Mouse (Mus musculus) CH12.LX (cell line): Measurements from ENCODE around the gene Trappc10. TPM values are rescaled to one million over a fixed set of nuclear protein-coding genes. Genes with fewer than 3 reads are reported as not detected.

ENCODE experiments used
- DNase-seq: peaks from one replicate; pipeline ENCODE4 v3.0.0-alpha.2; 2013; ENCODE audit errors: extremely low read depth
- H3K27ac ChIP-seq: 2 replicates; pipeline ENCODE4 v1.5.1; 2012; ENCODE audit warnings: low read depth, mild to moderate bottlenecking, control low read depth, moderate library complexity; ENCODE audit not compliant: insufficient read depth
- H3K27me3 ChIP-seq: replicated peaks from 2 replicates; pipeline ENCODE3; 2012; ENCODE audit warnings: inconsistent platforms
- H3K36me3 ChIP-seq, 2 experiments: replicated peaks in 1 of 2; 2 replicates each; pipeline versions ENCODE3 to v1.6.1; 2012; ENCODE audit warnings: inconsistent platforms in 1 of 2, low read length in 1 of 2, mild to moderate bottlenecking in 1 of 2, mixed read lengths in 1 of 2, moderate library complexity in 1 of 2; ENCODE audit not compliant: control insufficient read depth in 1 of 2, insufficient read depth in 1 of 2
- H3K4me1 ChIP-seq, 2 experiments: 2 replicates each; pipeline ENCODE4 v1.6.1; 2012; ENCODE audit warnings: inconsistent platforms in 1 of 2, moderate library complexity in 1 of 2; ENCODE audit not compliant: insufficient read depth in 2 of 2, control insufficient read depth in 1 of 2
- H3K4me2 ChIP-seq: 2 replicates; pipeline ENCODE4 v1.6.1; 2012; ENCODE audit warnings: low read depth, mild to moderate bottlenecking, control low read depth; ENCODE audit not compliant: poor library complexity, insufficient read depth, severe bottlenecking
- H3K4me3 ChIP-seq, 3 experiments: fragments of 150-350 bp in 1 of 3; sonication (generic) in 1 of 3; replicated peaks in 1 of 3; 2 replicates each; pipeline versions ENCODE3 to v1.5.1; 2011 to 2012; ENCODE audit warnings: low read depth in 2 of 3, low read length in 2 of 3, mild to moderate bottlenecking in 2 of 3, moderate library complexity in 2 of 3, control low read depth in 1 of 3, improper control_type of control experiment in 1 of 3, inconsistent platforms in 1 of 3, mixed read lengths in 1 of 3; ENCODE audit not compliant: poor library complexity in 1 of 3
- H3K79me2 ChIP-seq: replicated peaks from 2 replicates; pipeline ENCODE4 v1.6.1; 2012; ENCODE audit warnings: mild to moderate bottlenecking, moderate library complexity; ENCODE audit not compliant: control insufficient read depth, poor library complexity, insufficient read depth, severe bottlenecking; ENCODE audit errors: extremely low read depth
- H3K9ac ChIP-seq: 2 replicates; pipeline ENCODE4 v1.6.1; 2012; ENCODE audit warnings: low read depth, mild to moderate bottlenecking, control low read depth, moderate library complexity; ENCODE audit not compliant: insufficient read depth
- H3K9me3 ChIP-seq: replicated peaks from 2 replicates; pipeline ENCODE3; 2012; ENCODE audit warnings: low read length, inconsistent platforms, mixed read lengths
- BHLHE40 ChIP-seq: IDR thresholded peaks from 2 replicates; pipeline ENCODE4 v1.6.1; 2011; ENCODE audit warnings: mild to moderate bottlenecking, low read depth, low read length, improper control_type of control experiment
- CHD2 ChIP-seq: IDR thresholded peaks from 2 replicates; pipeline ENCODE4 v1.6.1; 2011; ENCODE audit warnings: low read length, improper control_type of control experiment
- ELF1 ChIP-seq: IDR thresholded peaks from 2 replicates; pipeline ENCODE4 v1.6.1; 2014; ENCODE audit warnings: low read depth, mild to moderate bottlenecking, inconsistent platforms, low read length, improper control_type of control experiment
- IRF4 ChIP-seq: IDR thresholded peaks from 2 replicates; pipeline ENCODE4 v1.6.1; 2014; ENCODE audit warnings: low read depth, mild to moderate bottlenecking, inconsistent platforms, low read length, improper control_type of control experiment
- MAX ChIP-seq: IDR thresholded peaks from 2 replicates; pipeline ENCODE4 v1.6.1; 2011; ENCODE audit warnings: low read length, improper control_type of control experiment
- MAZ ChIP-seq: IDR thresholded peaks from 2 replicates; pipeline ENCODE4 v1.6.1; 2012; ENCODE audit warnings: low read depth, mild to moderate bottlenecking, inconsistent platforms, low read length, improper control_type of control experiment, moderate library complexity
- MXI1 ChIP-seq: IDR thresholded peaks from 2 replicates; pipeline ENCODE4 v1.6.1; 2011; ENCODE audit warnings: mild to moderate bottlenecking, low read depth, low read length, improper control_type of control experiment
- POLR2AphosphoS2 ChIP-seq: IDR thresholded peaks from 2 replicates; pipeline ENCODE4 v1.6.1; 2011; ENCODE audit warnings: low read depth, low read length, improper control_type of control experiment
- RAD21 ChIP-seq: IDR thresholded peaks from 2 replicates; pipeline ENCODE4 v1.6.1; 2011; ENCODE audit warnings: low read depth, mild to moderate bottlenecking, low read length, improper control_type of control experiment, moderate library complexity
- USF1 ChIP-seq: IDR thresholded peaks from 2 replicates; pipeline ENCODE4 v1.6.1; 2014; ENCODE audit warnings: low read depth, mild to moderate bottlenecking, inconsistent platforms, low read length, improper control_type of control experiment
- ZMIZ1 ChIP-seq: IDR thresholded peaks from 2 replicates; pipeline ENCODE4 v1.6.1; 2012; ENCODE audit warnings: low read depth, mild to moderate bottlenecking, inconsistent platforms, low read length, improper control_type of control experiment
- ZNF384 ChIP-seq: IDR thresholded peaks from 2 replicates; pipeline ENCODE4 v1.6.1; 2012; ENCODE audit warnings: low read depth, low read length, improper control_type of control experiment, inconsistent platforms
- dilution Hi-C: fragments of 300-500 bp; cut with MboI; formaldehyde crosslinking; loops from 2 replicates; pipeline ENCODE4 v1.14.3; 2020; ENCODE audit warnings: low sequenced_read_pairs; ENCODE audit not compliant: extremely low pct_unique_long_range_greater_than_20kb, extremely low pct_ligation_motif_present
- in situ Hi-C: fragments of 300-500 bp; cut with MboI; formaldehyde crosslinking; loops from 3 replicates; pipeline ENCODE4 v1.14.3; 2019; ENCODE audit warnings: low sequenced_read_pairs, low pct_ligation_motif_present, low pct_unique_long_range_greater_than_20kb, mixed read lengths
- polyA plus RNA-seq: library from polyadenylated mRNA; unstranded; fragments of >175 nt; gene quantifications from 2 replicates; pipeline ENCODE4 v1.2.1, GENCODE M21; 2012; ENCODE audit warnings: low read depth; ENCODE audit not compliant: insufficient read length
- total RNA-seq, 2 experiments: library from RNA; depleted of rRNA; stranded (reverse); fragments of 300-350 nt in 1 of 2; fragments of >200 nt in 1 of 2; gene quantifications; 2 replicates each; pipeline ENCODE4 v1.2.3; 2012 to 2014

Trappc10 gene
- total and polyA plus RNA-seq, 3 experiments: 22.1 to 26.7 (median 26.5) TPM

- no peak overlapping the region for H3K4me2 ChIP-seq
- H3K27ac ChIP-seq: no peak overlapping the region
- peaks cover 12% of the 10 kb centered on the region for H3K27me3 ChIP-seq
- H3K9ac ChIP-seq: no peak overlapping the region
- dilution Hi-C loops (no loop called here), in situ Hi-C loops (no loop called here)
- H3K9me3 ChIP-seq: no peaks in the 10 kb centered on the region
- peaks cover 34 to 40% of the 10 kb centered on the region in 2 experiments for H3K4me1 ChIP-seq
- H3K36me3 ChIP-seq: no peaks in the 10 kb centered on the region
- no peak for DNase-seq
- TF ChIP-seq RAD21: no peak
- TF ChIP-seq ELF1: no peak
- TF ChIP-seq CHD2: no peak
- no peak for TF ChIP-seq USF1
- no peak for TF ChIP-seq BHLHE40
- TF ChIP-seq IRF4: no peak
- no peak for TF ChIP-seq MAZ
- no peak for TF ChIP-seq MAX
- no peak for TF ChIP-seq MXI1
- no peak for TF ChIP-seq POLR2AphosphoS2
- H3K79me2 ChIP-seq: no peaks in the 10 kb centered on the region
- no peak overlapping the region for H3K4me3 ChIP-seq
These were observed 105.5 kb downstream of the Trappc10 start for GRCm38 (mm10) chr10:78138812-78139523.

- Histone ChIP-seq H3K9me3 (peaks cover 6% of the 10 kb centered on the region), H3K4me3 (no peak overlapping the region), H3K27ac (no peak overlapping the region), H3K27me3 (peaks cover 12% of the 10 kb centered on the region), H3K79me2 (no peaks in the 10 kb centered on the region), H3K9ac (no peak overlapping the region), H3K4me2 (no peak overlapping the region), H3K36me3 (no peaks in the 10 kb centered on the region), H3K4me1 (peaks cover 36 to 45% of the 10 kb centered on the region in 2 experiments)
- DNase-seq: no peak
- TF ChIP-seq ZMIZ1 (no peak), ZNF384 (no peak), BHLHE40 (0 out of 2 replicates have a peak, but pooled peaks have one; percentile 9)
- dilution Hi-C loops (no loop called here), in situ Hi-C loops (no loop called here)
These were observed 107.2 kb downstream of the Trappc10 start for GRCm38 (mm10) chr10:78137191-78137590.

Other genes starting within 250 kb of the Trappc10 start
- 113 and 210 TPM in 2 replicates for gene Pfkl, start 234.6 kb downstream of the Trappc10 start, total RNA-seq (2012; rRNA removed)
- 125 and 159 TPM in 2 replicates for gene Pfkl, start 234.6 kb downstream of the Trappc10 start, total RNA-seq (2014; rRNA removed)
- gene Pfkl, start 234.6 kb downstream of the Trappc10 start, polyA plus RNA-seq: 95.9 and 106 TPM in 2 replicates
- gene Dnmt3l, start 202.7 kb downstream of the Trappc10 start, total RNA-seq (2012; rRNA removed): 0.21 TPM in 1 of 2 replicates, not detected in the other
- gene Dnmt3l, start 202.7 kb downstream of the Trappc10 start, total RNA-seq (2014; rRNA removed): 0.23 TPM in 1 of 2 replicates, not detected in the other
- not detected in 2 replicates for gene Dnmt3l, start 202.7 kb downstream of the Trappc10 start, polyA plus RNA-seq
- 0.17 TPM in 1 of 2 replicates, not detected in the other for gene Aire, start 201.0 kb downstream of the Trappc10 start, total RNA-seq (2012; rRNA removed)
- not detected in 2 replicates for gene Aire, start 201.0 kb downstream of the Trappc10 start, total RNA-seq (2014; rRNA removed)
- gene Aire, start 201.0 kb downstream of the Trappc10 start, polyA plus RNA-seq: 0.16 TPM in 1 of 2 replicates, not detected in the other
- 0.64 and 0.80 TPM in 2 replicates for gene Icosl, start 175.3 kb downstream of the Trappc10 start, total RNA-seq (2012; rRNA removed)
- 1.2 and 1.5 TPM in 2 replicates for gene Icosl, start 175.3 kb downstream of the Trappc10 start, total RNA-seq (2014; rRNA removed)
- 1.2 and 1.3 TPM in 2 replicates for gene Icosl, start 175.3 kb downstream of the Trappc10 start, polyA plus RNA-seq
- 43.9 and 45.7 TPM in 2 replicates for gene D10Jhu81e, start 74.9 kb downstream of the Trappc10 start, total RNA-seq (2012; rRNA removed)
- 34.3 and 51.0 TPM in 2 replicates for gene D10Jhu81e, start 74.9 kb downstream of the Trappc10 start, total RNA-seq (2014; rRNA removed)
- 29.9 and 34.3 TPM in 2 replicates for gene D10Jhu81e, start 74.9 kb downstream of the Trappc10 start, polyA plus RNA-seq
- gene Pwp2, start 59.5 kb downstream of the Trappc10 start, total RNA-seq (2012; rRNA removed): 43.0 and 55.5 TPM in 2 replicates
- gene Pwp2, start 59.5 kb downstream of the Trappc10 start, total RNA-seq (2014; rRNA removed): 48.6 and 49.9 TPM in 2 replicates
- 41.2 and 42.9 TPM in 2 replicates for gene Pwp2, start 59.5 kb downstream of the Trappc10 start, polyA plus RNA-seq
- gene Agpat3, start 107.8 kb upstream of the Trappc10 start, total RNA-seq (2012; rRNA removed): 49.4 and 63.1 TPM in 2 replicates
- gene Agpat3, start 107.8 kb upstream of the Trappc10 start, total RNA-seq (2014; rRNA removed): 36.7 and 40.1 TPM in 2 replicates
- 67.2 and 70.0 TPM in 2 replicates for gene Agpat3, start 107.8 kb upstream of the Trappc10 start, polyA plus RNA-seq
- gene Rrp1, start 168.4 kb upstream of the Trappc10 start, total RNA-seq (2012; rRNA removed): 189 and 203 TPM in 2 replicates
- 127 and 138 TPM in 2 replicates for gene Rrp1, start 168.4 kb upstream of the Trappc10 start, total RNA-seq (2014; rRNA removed)
- gene Rrp1, start 168.4 kb upstream of the Trappc10 start, polyA plus RNA-seq: 327 and 659 TPM in 2 replicates
- gene Cstb, start 181.0 kb upstream of the Trappc10 start, total RNA-seq (2012; rRNA removed): 124 and 139 TPM in 2 replicates
- 226 and 239 TPM in 2 replicates for gene Cstb, start 181.0 kb upstream of the Trappc10 start, total RNA-seq (2014; rRNA removed)
- gene Cstb, start 181.0 kb upstream of the Trappc10 start, polyA plus RNA-seq: 194 and 206 TPM in 2 replicates
- 6.4 and 8.4 TPM in 2 replicates for gene Pdxk, start 220.3 kb upstream of the Trappc10 start, total RNA-seq (2012; rRNA removed)
- gene Pdxk, start 220.3 kb upstream of the Trappc10 start, total RNA-seq (2014; rRNA removed): 4.3 TPM in 2 replicates
- gene Pdxk, start 220.3 kb upstream of the Trappc10 start, polyA plus RNA-seq: 6.3 and 6.8 TPM in 2 replicates